ENCODE assay signal across 10 mouse cellular contexts in the genomic region with DNA sequence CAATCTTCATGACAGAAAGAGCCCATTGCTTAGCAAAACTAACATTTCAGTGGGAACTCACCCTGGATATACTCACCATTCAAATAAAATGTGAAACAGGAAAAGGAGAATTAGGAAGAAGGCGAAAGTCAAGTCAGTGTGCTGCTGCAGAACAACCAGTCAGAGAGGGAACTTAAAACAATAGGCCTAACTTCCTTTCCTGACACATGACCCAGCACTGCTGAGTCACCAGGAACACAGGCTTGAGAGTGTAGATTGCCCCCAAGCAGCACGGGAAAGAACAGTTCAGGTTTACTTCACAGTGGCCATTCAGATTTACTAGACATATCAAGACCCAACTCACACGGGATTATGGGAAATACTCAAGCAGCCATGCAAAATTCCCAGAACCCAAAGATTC.
DNase-seq lines count a peak whose midpoint lies in the region; ATAC-seq and TF ChIP-seq lines count a peak whose summit lies in the region.
"Had no signal": no experiment of that assay in that cellular context is flagged by ENCODE, and none has a peak within 500 bp of the region (broad histone marks: within the 10 kb centered on the region; RNA-seq: fewer than 3 reads in every experiment).

No protein-coding gene starts in this region.

- no peak overlapping the region for H3K4me2 ChIP-seq in forebrain, embryonic 14.5 days (ENCODE audit: low read length)
- H3K4me2 ChIP-seq in hindbrain, embryonic 13.5 days = no peak overlapping the region
- H3K4me2 ChIP-seq: forebrain, embryonic 12.5 days; limb, embryonic 12.5 days had no signal

- no peak overlapping the region for H3K9ac ChIP-seq in forebrain, embryonic 14.5 days (ENCODE audit: low read length)
- no peak overlapping the region for H3K9ac ChIP-seq in hindbrain, embryonic 13.5 days
- H3K9ac ChIP-seq: forebrain, embryonic 12.5 days; limb, embryonic 12.5 days had no signal

- ATAC-seq in forebrain, embryonic 14.5 days = no peak
- ATAC-seq in hindbrain, embryonic 13.5 days (ENCODE audit: low FRiP score) = no peak

- H3K4me3 ChIP-seq in lung, adult 2 months (replicated peaks; ENCODE audit: extremely low read depth, low read depth, low read length) = no peak overlapping the region
- no peak overlapping the region for H3K4me3 ChIP-seq in heart, embryonic 10.5 days
- H3K4me3 ChIP-seq in forebrain, embryonic 14.5 days (ENCODE audit: low read depth, low read length) = no peak overlapping the region
- no peak overlapping the region for H3K4me3 ChIP-seq in hindbrain, embryonic 13.5 days
- H3K4me3 ChIP-seq: forebrain, embryonic 12.5 days; limb, embryonic 12.5 days had no signal

- no peak for TF ChIP-seq CTCF in lung, adult 2 months (IDR thresholded peaks at IDR 0.05; ENCODE audit: insufficient read depth, low read length)

- H3K9me3 ChIP-seq in heart, embryonic 10.5 days = no peaks in the 10 kb centered on the region
- no peaks in the 10 kb centered on the region for H3K9me3 ChIP-seq in forebrain, embryonic 14.5 days (replicated peaks; ENCODE audit: control insufficient read depth, low read length)
- no peaks in the 10 kb centered on the region for H3K9me3 ChIP-seq in hindbrain, embryonic 13.5 days
- H3K9me3 ChIP-seq: forebrain, embryonic 12.5 days; limb, embryonic 12.5 days had no signal

- peak; percentile 25 for DNase-seq in lung, adult 18-20 months
- no peak for DNase-seq in lung, adult 2 months
- DNase-seq in heart, embryonic 10.5 days (ENCODE audit: low spot score) = no peak
- peak; percentile 23 to 34 for DNase-seq in kidney, postnatal 4 days
- DNase-seq in thymus, postnatal 36 days = peak; percentile 24 to 39
- no peak for DNase-seq in forebrain, embryonic 14.5 days (ENCODE audit: low spot score)
- no peak for DNase-seq in gastrocnemius, postnatal 25 days

- no peak for TF ChIP-seq POLR2A in lung, adult 2 months (IDR thresholded peaks at IDR 0.05; ENCODE audit: borderline replicate concordance, extremely low read depth, low read depth, low read length)

- peak overlapping the region; percentile 39; the same call in 1 of the 2 replicates for H3K27ac ChIP-seq in heart, embryonic 10.5 days
- no peak overlapping the region for H3K27ac ChIP-seq in forebrain, embryonic 14.5 days (ENCODE audit: low read depth, low read length)
- no peak overlapping the region for H3K27ac ChIP-seq in hindbrain, embryonic 13.5 days
- H3K27ac ChIP-seq: forebrain, embryonic 12.5 days; limb, embryonic 12.5 days had no signal

- 39% methylated on average over 3 of the region's 3 CpGs for WGBS in lung, adult 2 months
- WGBS in heart, embryonic 10.5 days = 58% methylated on average over 3 of the region's 3 CpGs
- 86% methylated on average over 3 of the region's 3 CpGs for WGBS in forebrain, embryonic 14.5 days
- 79% methylated on average over 3 of the region's 3 CpGs for WGBS in hindbrain, embryonic 13.5 days

- H3K27me3 ChIP-seq in heart, embryonic 10.5 days (ENCODE audit: insufficient read depth, poor library complexity, severe bottlenecking) = no peaks in the 10 kb centered on the region
- no peaks in the 10 kb centered on the region for H3K27me3 ChIP-seq in forebrain, embryonic 14.5 days (replicated peaks; ENCODE audit: control insufficient read depth, insufficient read depth, low read length)
- H3K27me3 ChIP-seq in hindbrain, embryonic 13.5 days = no peaks in the 10 kb centered on the region
- H3K27me3 ChIP-seq: forebrain, embryonic 12.5 days had no signal

- 0 out of 2 replicates have a peak, but pooled peaks cover 3% of the 10 kb centered on the region for H3K36me3 ChIP-seq in heart, embryonic 10.5 days
- no peaks in the 10 kb centered on the region for H3K36me3 ChIP-seq in forebrain, embryonic 14.5 days (ENCODE audit: control insufficient read depth, insufficient read depth, low read length)
- H3K36me3 ChIP-seq in hindbrain, embryonic 13.5 days = no peaks in the 10 kb centered on the region
- H3K36me3 ChIP-seq: forebrain, embryonic 12.5 days had no signal

- peaks cover 8% of the 10 kb centered on the region for H3K4me1 ChIP-seq in lung, adult 2 months (ENCODE audit: control insufficient read depth, insufficient read depth, low read length)
- H3K4me1 ChIP-seq in heart, embryonic 10.5 days = peaks cover 14% of the 10 kb centered on the region
- H3K4me1 ChIP-seq in forebrain, embryonic 14.5 days (ENCODE audit: control insufficient read depth, insufficient read depth, low read length) = no peaks in the 10 kb centered on the region
- H3K4me1 ChIP-seq in hindbrain, embryonic 13.5 days (replicated peaks) = no peaks in the 10 kb centered on the region
- H3K4me1 ChIP-seq: forebrain, embryonic 12.5 days had no signal

Comparison
In these comparisons a context has a peak if more than half of its experiments do, and no peak if none do; other contexts are left out.
1. DNase-seq: peak in lung, adult 18-20 months (2 of 2), kidney, postnatal 4 days (2 of 2) and thymus, postnatal 36 days (2 of 2); none in lung, adult 2 months (single experiment), heart, embryonic 10.5 days (single experiment), forebrain, embryonic 14.5 days (single experiment) and gastrocnemius, postnatal 25 days (single experiment).